Mouse (Mus musculus) erythroblast, embryonic 14.5 days (primary cell): ENCODE results near the gene Slu7.

Experiments used
- GATA1 ChIP-seq: IDR thresholded peaks from 2 replicates; pipeline ENCODE4 v1.6.1; 2012; ENCODE audit warnings: low read length, inconsistent platforms, mixed read lengths
- TAL1 ChIP-seq: IDR thresholded peaks from 3 replicates; pipeline ENCODE4 v1.6.1; 2012; ENCODE audit warnings: low read length, inconsistent platforms, mixed read lengths

DNA sequence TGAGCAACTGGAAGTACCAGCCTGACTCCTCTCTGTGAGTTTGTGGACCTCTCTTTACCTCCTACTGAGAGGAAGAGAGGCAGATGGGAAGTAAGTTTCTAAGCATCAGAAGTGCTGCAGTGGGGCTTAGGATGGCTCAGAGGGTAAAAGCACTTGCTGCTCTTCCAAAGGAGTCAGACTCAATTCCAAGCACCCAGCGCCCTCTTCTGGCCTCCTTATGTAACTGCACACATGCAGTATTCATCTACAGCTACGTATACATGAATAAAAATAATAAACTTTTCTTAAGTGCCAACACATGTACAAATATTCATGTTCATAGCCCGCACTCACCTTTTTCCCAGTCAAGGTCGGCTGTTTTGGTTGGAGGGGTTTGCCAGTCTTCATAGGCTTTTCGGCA lies 9.2 kb upstream of the Slu7 start:
- TF ChIP-seq GATA1 (no peak), TAL1 (no peak)
